Mouse (Mus musculus) myocyte (in vitro differentiated cells): Measurements from ENCODE around the gene Xpo5. TPM values are rescaled to one million over a fixed set of nuclear protein-coding genes. Genes with fewer than 3 reads are reported as not detected.

ENCODE experiments used
- H3K27me3 ChIP-seq: one replicate; pipeline ENCODE4 v1.6.1; 2011; ENCODE audit not compliant: control insufficient read depth, insufficient read depth, insufficient read length
- H3K36me3 ChIP-seq: one replicate; pipeline ENCODE4 v1.6.1; 2011; ENCODE audit not compliant: control insufficient read depth, insufficient read depth
- H3K4me2 ChIP-seq: one replicate; pipeline ENCODE4 v1.6.1; 2011; ENCODE audit warnings: low read depth, control low read depth
- H3K4me3 ChIP-seq: one replicate; pipeline ENCODE4 v1.5.1; 2011; ENCODE audit warnings: mild to moderate bottlenecking, control low read depth, moderate library complexity
- H3K79me2 ChIP-seq: one replicate; pipeline ENCODE4 v1.6.1; 2011; ENCODE audit not compliant: control insufficient read depth, insufficient read depth
- H3ac ChIP-seq: one replicate; pipeline ENCODE4 v1.6.1; 2011; ENCODE audit not compliant: control insufficient read depth, insufficient read length
- CEBPB ChIP-seq: IDR thresholded peaks from 2 replicates; pipeline ENCODE4 v1.6.1; 2011; ENCODE audit warnings: mild to moderate bottlenecking, moderate library complexity; ENCODE audit not compliant: poor library complexity, insufficient read depth, severe bottlenecking
- E2F4 ChIP-seq: IDR thresholded peaks from one replicate; pipeline ENCODE4 v1.6.1; 2011; ENCODE audit warnings: mild to moderate bottlenecking, control low read depth, moderate library complexity; ENCODE audit not compliant: insufficient read depth
- MAX ChIP-seq: IDR thresholded peaks from one replicate; pipeline ENCODE4 v1.6.1; 2011; ENCODE audit warnings: low read depth, mild to moderate bottlenecking, control low read depth
- MYOD1 ChIP-seq, 3 experiments: IDR thresholded peaks; one replicate each; pipeline ENCODE4 v1.6.1; 2011; ENCODE audit warnings: control low read depth in 2 of 3, low read depth in 2 of 3, mild to moderate bottlenecking in 2 of 3, moderate library complexity in 1 of 3; ENCODE audit not compliant: insufficient read length in 2 of 3, control insufficient read depth in 1 of 3
- MYOG ChIP-seq, 3 experiments: IDR thresholded peaks; one replicate each; pipeline ENCODE4 v1.6.1; 2011; ENCODE audit warnings: control low read depth in 2 of 3, low read depth in 2 of 3, mild to moderate bottlenecking in 2 of 3; ENCODE audit not compliant: insufficient read length in 2 of 3, control insufficient read depth in 1 of 3, insufficient read depth in 1 of 3
- POLR2A ChIP-seq: IDR thresholded peaks from one replicate; pipeline ENCODE4 v1.6.1; 2011; ENCODE audit warnings: low read depth, mild to moderate bottlenecking, control low read depth, moderate library complexity; ENCODE audit not compliant: insufficient read length
- POLR2AphosphoS2 ChIP-seq: IDR thresholded peaks from one replicate; pipeline ENCODE4 v1.6.1; 2011; ENCODE audit warnings: low read depth, control low read depth; ENCODE audit not compliant: insufficient read length
- REST ChIP-seq: IDR thresholded peaks from one replicate; pipeline ENCODE4 v1.6.1; 2011; ENCODE audit warnings: mild to moderate bottlenecking, control low read depth, moderate library complexity; ENCODE audit not compliant: insufficient read depth, insufficient read length
- SRF ChIP-seq: IDR thresholded peaks from one replicate; pipeline ENCODE4 v1.6.1; 2011; ENCODE audit warnings: low read depth; ENCODE audit not compliant: control insufficient read depth, insufficient read length
- TCF12 ChIP-seq: IDR thresholded peaks from one replicate; pipeline ENCODE4 v1.6.1; 2011; ENCODE audit warnings: mild to moderate bottlenecking, control low read depth; ENCODE audit not compliant: poor library complexity, insufficient read depth, severe bottlenecking
- TCF3 ChIP-seq: IDR thresholded peaks from one replicate; pipeline ENCODE4 v1.6.1; 2011; ENCODE audit warnings: low read depth, control low read depth; ENCODE audit not compliant: insufficient read length
- USF1 ChIP-seq: IDR thresholded peaks from one replicate; pipeline ENCODE4 v1.6.1; 2011; ENCODE audit warnings: low read depth, mild to moderate bottlenecking, control low read depth, moderate library complexity
- polyA plus RNA-seq: library from polyadenylated mRNA; unstranded; fragments of >200 nt; fragmentation: generic; extraction: Trizol; gene quantifications from one replicate; pipeline ENCODE4 v1.2.1, GENCODE M21; 2012; ENCODE audit warnings: missing spikeins

Gene Xpo5
- polyA plus RNA-seq, 1 experiment, result 31.9 TPM

GRCm38 (mm10) chr17:46258279-46259053 lies 55.9 kb downstream of the Xpo5 start:
- Histone ChIP-seq H3K4me3 (no peak overlapping the region), H3K27me3 (no peaks in the 10 kb centered on the region), H3K36me3 (peaks cover 10% of the 10 kb centered on the region), H3ac (no peak overlapping the region), H3K4me2 (no peak overlapping the region), H3K79me2 (no peaks in the 10 kb centered on the region)
- TF ChIP-seq POLR2AphosphoS2, result peak; percentile 52
- peak; percentile 11 for TF ChIP-seq POLR2A
- no peak for TF ChIP-seq E2F4

- Histone ChIP-seq H3K36me3 (peaks cover 17% of the 10 kb centered on the region), H3K4me3 (no peak overlapping the region), H3K27me3 (no peaks in the 10 kb centered on the region), H3K4me2 (no peak overlapping the region), H3ac (no peak overlapping the region), H3K79me2 (peaks cover 5% of the 10 kb centered on the region)
- no peak for TF ChIP-seq USF1
- TF ChIP-seq POLR2A, result no peak
- TF ChIP-seq MYOG (IDR thresholded peaks at IDR 0.05; ENCODE audit: control insufficient read depth in 1 of 3, insufficient read depth in 1 of 3, insufficient read length in 2 of 3, low read depth in 2 of 3), result no peak
- no peak for TF ChIP-seq REST
- TF ChIP-seq CEBPB, result no peak
- no peak for TF ChIP-seq MAX
- TF ChIP-seq POLR2AphosphoS2, result peak; percentile 8
- no peak for TF ChIP-seq MYOD1 (IDR thresholded peaks at IDR 0.05; ENCODE audit: control insufficient read depth in 1 of 3, insufficient read length in 2 of 3, low read depth in 2 of 3)
These were observed 57.1 kb downstream of the Xpo5 start for GRCm38 (mm10) chr17:46259675-46260074.

- H3K4me3 ChIP-seq, result no peak overlapping the region
- no peak overlapping the region for H3K4me2 ChIP-seq
These were observed 59.7 kb downstream of the Xpo5 start for GRCm38 (mm10) chr17:46262201-46262694.

GRCm38 (mm10) chr17:46265502-46265901 lies 62.9 kb downstream of the Xpo5 start:
- Histone ChIP-seq H3ac (no peak overlapping the region), H3K36me3 (peaks cover 22% of the 10 kb centered on the region)

More at GRCm38 (mm10) chr17:46262201-46262694, 59.7 kb downstream of the Xpo5 start:
- H3K27me3 ChIP-seq, result no peaks in the 10 kb centered on the region
- no peak overlapping the region for H3ac ChIP-seq
- peaks cover 22% of the 10 kb centered on the region for H3K36me3 ChIP-seq
- TF ChIP-seq TCF12 (no peak), MYOG (IDR thresholded peaks at IDR 0.05; ENCODE audit: control insufficient read depth in 1 of 3, insufficient read depth in 1 of 3, insufficient read length in 2 of 3, low read depth in 2 of 3) (no peak), SRF (no peak), E2F4 (no peak), POLR2A (no peak), REST (no peak), USF1 (no peak), MAX (no peak)
- H3K79me2 ChIP-seq, result peaks cover 17% of the 10 kb centered on the region

GRCm38 (mm10) chr17:46265918-46266618 lies 63.5 kb downstream of the Xpo5 start:
- TF ChIP-seq MAX (no peak), MYOD1 (IDR thresholded peaks at IDR 0.05; ENCODE audit: control insufficient read depth in 1 of 3, insufficient read length in 2 of 3, low read depth in 2 of 3) (peak in 1 of 3 experiments; percentile 67), MYOG (IDR thresholded peaks at IDR 0.05; ENCODE audit: control insufficient read depth in 1 of 3, insufficient read depth in 1 of 3, insufficient read length in 2 of 3, low read depth in 2 of 3) (peak in 2 of 3 experiments; percentile 33 to 86), REST (no peak), CEBPB (no peak), POLR2AphosphoS2 (peak; percentile 27), E2F4 (no peak)
- peaks cover 22% of the 10 kb centered on the region for H3K36me3 ChIP-seq
- no peaks in the 10 kb centered on the region for H3K27me3 ChIP-seq
- no peak overlapping the region for H3K4me3 ChIP-seq
- no peak overlapping the region for H3ac ChIP-seq
- peak overlapping the region; percentile 22 for H3K4me2 ChIP-seq
- peaks cover 29% of the 10 kb centered on the region for H3K79me2 ChIP-seq

More at GRCm38 (mm10) chr17:46265502-46265901, 62.9 kb downstream of the Xpo5 start:
- Histone ChIP-seq H3K4me3 (no peak overlapping the region), H3K27me3 (no peaks in the 10 kb centered on the region), H3K4me2 (no peak overlapping the region), H3K79me2 (peaks cover 29% of the 10 kb centered on the region)
- TF ChIP-seq POLR2AphosphoS2 (no peak), SRF (no peak), TCF12 (no peak), REST (no peak), POLR2A (no peak), TCF3 (no peak), MYOD1 (IDR thresholded peaks at IDR 0.05; ENCODE audit: control insufficient read depth in 1 of 3, insufficient read length in 2 of 3, low read depth in 2 of 3) (no peak), MYOG (IDR thresholded peaks at IDR 0.05; ENCODE audit: control insufficient read depth in 1 of 3, insufficient read depth in 1 of 3, insufficient read length in 2 of 3, low read depth in 2 of 3) (no peak), CEBPB (no peak), E2F4 (no peak), USF1 (no peak), MAX (no peak)
